Mouse (Mus musculus) heart, embryonic 14.5 days (tissue): Measurements from ENCODE around the gene Sp8. TPM values are rescaled to one million over a fixed set of nuclear protein-coding genes. Genes with fewer than 3 reads are reported as not detected.

Experiments used
- ATAC-seq: fragments of 200-750 bp; cut with Nextera tagmentation; 2 replicates; pipeline ENCODE4 v1.8.0; 2017; ENCODE audit warnings: low read depth, moderate TSS enrichment; ENCODE audit not compliant: insufficient number of reproducible peaks, insufficient read depth, low FRiP score
- H3K27ac ChIP-seq, 2 experiments: fragments of 200-500 bp in 1 of 2; fragments of 300-500 bp in 1 of 2; sonication (generic) in 1 of 2; replicated peaks in 1 of 2; 2 replicates each; pipeline ENCODE4 v1.5.1; 2012 to 2014; ENCODE audit warnings: low read depth in 2 of 2, low read length in 2 of 2, control low read depth in 1 of 2, mild to moderate bottlenecking in 1 of 2, mixed read lengths in 1 of 2; ENCODE audit not compliant: control insufficient read depth in 1 of 2, insufficient read depth in 1 of 2
- H3K27me3 ChIP-seq: fragments of 300-500 bp; sonication (generic); 2 replicates; pipeline ENCODE4 v1.6.1; 2014; ENCODE audit warnings: mild to moderate bottlenecking, low read length, control low read depth; ENCODE audit not compliant: control insufficient read depth, insufficient read depth
- H3K36me3 ChIP-seq: fragments of 300-500 bp; sonication (generic); 2 replicates; pipeline ENCODE4 v1.6.1; 2014; ENCODE audit warnings: mild to moderate bottlenecking, control low read depth, low read length, mixed read lengths; ENCODE audit not compliant: control insufficient read depth, insufficient read depth
- H3K4me1 ChIP-seq, 2 experiments: fragments of 200-500 bp in 1 of 2; fragments of 300-500 bp in 1 of 2; sonication (generic) in 1 of 2; 2 replicates each; pipeline ENCODE4 v1.6.1; 2012 to 2014; ENCODE audit warnings: low read length in 2 of 2, control low read depth in 1 of 2, mixed read lengths in 1 of 2; ENCODE audit not compliant: control insufficient read depth in 2 of 2, insufficient read depth in 2 of 2
- H3K4me2 ChIP-seq: fragments of 300-500 bp; sonication (generic); 2 replicates; pipeline ENCODE4 v1.6.1; 2014; ENCODE audit warnings: mild to moderate bottlenecking, low read length
- H3K4me3 ChIP-seq, 2 experiments: fragments of 200-500 bp in 1 of 2; fragments of 300-500 bp in 1 of 2; sonication (generic) in 1 of 2; 2 replicates each; pipeline ENCODE4 v1.5.1; 2012 to 2014; ENCODE audit warnings: low read length in 2 of 2, mild to moderate bottlenecking in 2 of 2, control low read depth in 1 of 2, low read depth in 1 of 2, moderate library complexity in 1 of 2; ENCODE audit not compliant: control insufficient read depth in 1 of 2, insufficient read depth in 1 of 2
- H3K9ac ChIP-seq: fragments of 300-500 bp; sonication (generic); 2 replicates; pipeline ENCODE4 v1.6.1; 2014; ENCODE audit warnings: mild to moderate bottlenecking, low read length
- H3K9me3 ChIP-seq: fragments of 300-500 bp; sonication (generic); 2 replicates; pipeline ENCODE4 v1.6.1; 2016; ENCODE audit warnings: low read length, control low read depth; ENCODE audit not compliant: control insufficient read depth
- WGBS: fragments of 180-500 bp; shearing (Covaris S2); extraction: QIAGEN DNeasy Blood & Tissue Kit; methylation state at CpG from one replicate; pipeline ENCODE4 v1.1.7; 2014; 5-methylcytosine and 5-hydroxymethylcytosine counted together
- polyA plus RNA-seq: library from polyadenylated mRNA; unstranded; fragments of >200 nt; fragmentation: Nextera tagmentation; extraction: Ambion mirVana; gene quantifications from 2 replicates; pipeline ENCODE4 v1.2.1, GENCODE M21; 2014

Sp8 gene
- polyA plus RNA-seq, 1 experiment from 2014 or later: not detected

- 30% methylated on average over 8 of the region's 8 CpGs for WGBS
- Histone ChIP-seq H3K9ac (no peak overlapping the region), H3K4me3 (no peak overlapping the region), H3K27ac (no peak overlapping the region), H3K36me3 (no peaks in the 10 kb centered on the region), H3K9me3 (no peaks in the 10 kb centered on the region), H3K4me2 (no peak overlapping the region), H3K27me3 (no peaks in the 10 kb centered on the region), H3K4me1 (peaks cover 0 to 2% of the 10 kb centered on the region in 2 experiments; a peak in 1 of 4 replicates)
- no peak for ATAC-seq
Measured at GRCm38 (mm10) chr12:118872673-118873072, 26.5 kb downstream of the Sp8 start.

- Histone ChIP-seq H3K36me3 (no peaks in the 10 kb centered on the region), H3K4me3 (no peak overlapping the region), H3K9me3 (no peaks in the 10 kb centered on the region), H3K9ac (no peak overlapping the region), H3K4me1 (peaks cover 0 to 2% of the 10 kb centered on the region in 2 experiments; a peak in 1 of 4 replicates), H3K27me3 (no peaks in the 10 kb centered on the region), H3K27ac (no peak overlapping the region), H3K4me2 (no peak overlapping the region)
- ATAC-seq: no peak
Measured at GRCm38 (mm10) chr12:118882790-118883189, 36.7 kb downstream of the Sp8 start.

GRCm38 (mm10) chr12:118887964-118888363 lies 41.8 kb downstream of the Sp8 start:
- Histone ChIP-seq H3K4me3 (no peak overlapping the region), H3K27ac (no peak overlapping the region), H3K4me2 (no peak overlapping the region), H3K36me3 (no peaks in the 10 kb centered on the region), H3K9me3 (no peaks in the 10 kb centered on the region), H3K4me1 (no peaks in the 10 kb centered on the region), H3K27me3 (no peaks in the 10 kb centered on the region), H3K9ac (no peak overlapping the region)
- ATAC-seq: no peak
- 61% methylated on average over 2 of the region's 2 CpGs for WGBS

Other genes starting within 250 kb of the Sp8 start
- gene Abcb5, start 120.1 kb downstream of the Sp8 start, polyA plus RNA-seq: 0.08 TPM in 1 of 2 replicates, not detected in the other